Mouse (Mus musculus): ENCODE data around the gene Lrp10. TPM values are rescaled to one million over a fixed set of nuclear protein-coding genes. Genes with fewer than 3 reads are reported as not detected.

Gene Lrp10
- polyA plus RNA-seq (2014; fragmentation: Nextera tagmentation; extraction: Ambion mirVana): 41.0 and 43.4 TPM in 2 replicates

DNA sequence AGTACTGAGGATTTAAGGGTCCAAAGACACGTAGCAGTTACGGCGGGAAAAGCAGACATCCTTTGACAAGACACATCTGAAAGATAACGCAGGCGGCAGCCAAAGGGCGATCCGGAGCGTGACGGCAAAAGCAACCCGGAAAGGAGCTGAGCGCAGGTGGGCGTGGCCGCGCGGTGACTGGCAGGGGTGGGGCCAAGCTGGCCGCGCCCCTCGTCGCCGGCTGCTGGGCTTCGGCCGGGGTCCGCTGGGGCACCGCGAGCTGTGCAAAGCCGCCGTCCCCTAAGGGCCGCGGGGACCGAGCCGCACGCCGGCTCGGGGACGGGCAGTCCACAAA, at the start of gene Lrp10:
TSS of gene Lrp10 (plus strand) at position 179 of the 334 bp plus-strand sequence.
- Histone ChIP-seq H3K4me1 (ENCODE audit: control insufficient read depth, insufficient read depth, low read length) (peaks cover 3% of the 10 kb centered on the region; the same call in 1 of the 2 replicates), H3K4me3 (ENCODE audit: low read depth, low read length) (peak within 1 kb of the TSS; percentile 88), H3K27me3 (replicated peaks; ENCODE audit: control insufficient read depth, insufficient read depth, low read length) (no peaks in the 10 kb centered on the region), H3K9me3 (ENCODE audit: control insufficient read depth, low read length) (no peaks in the 10 kb centered on the region), H3K36me3 (ENCODE audit: control insufficient read depth, insufficient read depth, low read length) (peaks cover 25% of the 10 kb centered on the region), H3K4me2 (ENCODE audit: low read depth, low read length) (peak within 1 kb of the TSS; percentile 83), H3K27ac (replicated peaks; ENCODE audit: low read depth, low read length) (peak within 1 kb of the TSS; percentile 67), H3K9ac (ENCODE audit: low read depth, low read length) (peak within 1 kb of the TSS; percentile 82)
- 0% methylated on average over 4 of the region's 35 CpGs for WGBS
- ATAC-seq (ENCODE audit: low read depth): peak; percentile 92
- peak; percentile 91 for DNase-seq (ENCODE audit: low spot score)

DNA sequence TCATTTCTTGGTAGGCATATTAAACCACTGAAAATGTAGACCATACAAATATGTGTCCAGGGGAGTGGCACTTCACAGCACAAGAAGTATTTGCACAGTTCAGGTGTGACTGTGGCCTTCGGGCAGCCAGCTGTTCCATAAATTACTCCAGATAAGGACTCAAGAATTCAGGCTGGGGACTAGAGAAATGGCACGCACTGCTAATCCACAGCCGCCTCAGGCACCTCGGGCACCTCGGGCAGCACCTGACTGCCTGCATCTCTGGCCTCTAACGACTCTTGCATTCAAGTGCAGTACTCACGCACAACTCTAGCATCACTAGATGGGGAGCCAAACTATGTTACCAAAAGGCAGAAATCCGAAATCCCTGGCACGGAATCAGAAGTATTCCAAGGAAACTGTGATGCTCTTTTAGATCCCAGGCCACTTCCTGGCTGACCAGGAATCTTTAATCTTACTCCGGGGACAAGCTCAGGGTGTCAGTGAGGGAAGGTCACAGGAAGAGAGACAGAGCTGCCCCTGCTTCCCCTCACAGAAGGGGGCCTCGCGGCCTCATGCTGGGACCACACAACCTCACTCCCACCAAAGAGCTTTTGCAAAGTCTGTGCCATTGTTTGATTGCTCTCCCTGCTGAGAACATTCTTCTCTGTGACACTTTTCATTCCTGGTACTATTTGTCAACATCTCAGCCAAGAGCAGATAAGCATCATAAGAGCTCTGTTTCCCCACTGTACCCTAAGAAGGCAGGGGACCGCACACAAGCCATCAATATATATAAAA, 48.5 kb upstream of the Lrp10 start:
- no peak for ATAC-seq (ENCODE audit: low read depth)
- Histone ChIP-seq H3K9me3 (ENCODE audit: control insufficient read depth, low read length) (no peaks in the 10 kb centered on the region), H3K27ac (replicated peaks; ENCODE audit: low read depth, low read length) (no peak overlapping the region), H3K27me3 (replicated peaks; ENCODE audit: control insufficient read depth, insufficient read depth, low read length) (peaks cover 16% of the 10 kb centered on the region), H3K4me3 (ENCODE audit: low read depth, low read length) (no peak overlapping the region), H3K36me3 (ENCODE audit: control insufficient read depth, insufficient read depth, low read length) (no peaks in the 10 kb centered on the region), H3K4me2 (ENCODE audit: low read depth, low read length) (no peak overlapping the region), H3K9ac (ENCODE audit: low read depth, low read length) (no peak overlapping the region), H3K4me1 (ENCODE audit: control insufficient read depth, insufficient read depth, low read length) (peaks cover 18% of the 10 kb centered on the region)
- DNase-seq (ENCODE audit: low spot score): no peak
- 24% methylated on average over 13 of the region's 13 CpGs for WGBS

DNA sequence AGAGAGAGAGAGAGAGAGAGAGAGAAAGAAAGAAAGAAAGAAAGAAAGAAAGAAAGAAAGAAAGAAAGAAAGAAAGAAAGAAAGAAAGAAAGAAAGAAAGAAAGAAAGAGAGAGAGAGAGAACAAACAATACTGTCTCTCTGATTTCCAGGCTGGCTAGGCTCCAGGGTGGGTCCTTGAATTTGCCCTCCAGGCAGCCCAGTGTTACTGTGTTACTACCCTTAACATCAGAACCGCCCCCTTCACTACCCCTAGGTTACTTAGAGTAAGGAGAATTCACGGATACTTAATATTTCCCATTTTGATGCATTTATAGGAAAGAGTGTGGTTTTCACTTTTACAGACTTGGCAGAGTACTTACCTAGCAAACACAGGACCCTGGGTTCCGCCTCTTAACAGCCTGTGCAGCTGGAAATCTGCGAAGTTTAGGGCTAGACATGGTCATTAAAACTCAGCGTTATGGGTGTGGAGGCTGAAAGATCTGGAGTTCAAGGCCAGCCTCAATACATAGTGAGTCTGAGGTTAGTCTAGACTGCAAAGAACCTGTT, 47.6 kb upstream of the Lrp10 start:
- DNase-seq (ENCODE audit: low spot score) (no peak), ATAC-seq (ENCODE audit: low read depth) (no peak)
- 32% methylated on average over 5 of the region's 5 CpGs for WGBS
- H3K9ac ChIP-seq (ENCODE audit: low read depth, low read length): no peak overlapping the region
- peaks cover 18% of the 10 kb centered on the region for H3K4me1 ChIP-seq (ENCODE audit: control insufficient read depth, insufficient read depth, low read length)
- no peaks in the 10 kb centered on the region for H3K36me3 ChIP-seq (ENCODE audit: control insufficient read depth, insufficient read depth, low read length)
- no peak overlapping the region for H3K4me3 ChIP-seq (ENCODE audit: low read depth, low read length)
- H3K27ac ChIP-seq (replicated peaks; ENCODE audit: low read depth, low read length): no peak overlapping the region
- H3K9me3 ChIP-seq (ENCODE audit: control insufficient read depth, low read length): no peaks in the 10 kb centered on the region
- peaks cover 16% of the 10 kb centered on the region for H3K27me3 ChIP-seq (replicated peaks; ENCODE audit: control insufficient read depth, insufficient read depth, low read length)
- H3K4me2 ChIP-seq (ENCODE audit: low read depth, low read length): no peak overlapping the region

GRCm38 (mm10) chr14:54416830-54417229, 47.1 kb upstream of the Lrp10 start:
- Histone ChIP-seq H3K9ac (ENCODE audit: low read depth, low read length) (no peak overlapping the region), H3K4me1 (ENCODE audit: control insufficient read depth, insufficient read depth, low read length) (peaks cover 18% of the 10 kb centered on the region), H3K4me2 (ENCODE audit: low read depth, low read length) (no peak overlapping the region), H3K27ac (replicated peaks; ENCODE audit: low read depth, low read length) (no peak overlapping the region), H3K27me3 (replicated peaks; ENCODE audit: control insufficient read depth, insufficient read depth, low read length) (peaks cover 16% of the 10 kb centered on the region), H3K4me3 (ENCODE audit: low read depth, low read length) (no peak overlapping the region), H3K9me3 (ENCODE audit: control insufficient read depth, low read length) (no peaks in the 10 kb centered on the region), H3K36me3 (ENCODE audit: control insufficient read depth, insufficient read depth, low read length) (no peaks in the 10 kb centered on the region)
- no peak for DNase-seq (ENCODE audit: low spot score)
- 58% methylated on average over 4 of the region's 4 CpGs for WGBS
- ATAC-seq (ENCODE audit: low read depth): no peak

DNA sequence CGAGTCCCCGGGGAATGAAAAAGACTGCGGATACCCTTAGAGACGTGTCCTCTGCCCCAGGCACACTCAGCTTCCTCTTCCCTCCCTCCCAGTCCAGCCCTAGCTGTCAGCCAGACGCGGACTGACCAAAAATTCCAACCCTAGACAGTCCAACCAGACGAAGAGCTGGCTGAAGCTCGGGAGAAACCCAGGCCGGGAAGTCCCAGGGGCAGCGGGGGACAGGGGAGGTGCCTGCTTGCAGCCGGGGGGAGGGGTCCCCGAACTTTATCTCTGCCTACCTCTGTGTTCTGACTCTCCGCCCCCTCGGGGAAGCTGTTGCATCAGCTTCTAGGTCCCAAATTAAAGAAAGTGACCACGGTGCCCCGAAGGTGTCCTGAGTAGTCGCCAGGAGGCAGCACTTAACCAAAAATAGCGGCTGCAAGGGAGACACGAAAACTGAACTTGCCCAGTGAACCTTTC, 46.3 kb upstream of the Lrp10 start, which contains the start of gene Slc7a7:
TSS of gene Slc7a7 (minus strand) at position 158 of the 459 bp plus-strand sequence.
- H3K27me3 ChIP-seq (replicated peaks; ENCODE audit: control insufficient read depth, insufficient read depth, low read length): peaks cover 16% of the 10 kb centered on the region
- DNase-seq (ENCODE audit: low spot score) (no peak), ATAC-seq (ENCODE audit: low read depth) (no peak)
- H3K27ac ChIP-seq (replicated peaks; ENCODE audit: low read depth, low read length): no peak within 1 kb of the TSS
- WGBS: 5% methylated on average over 19 of the region's 19 CpGs
- no peaks in the 10 kb centered on the region for H3K36me3 ChIP-seq (ENCODE audit: control insufficient read depth, insufficient read depth, low read length)
- H3K4me2 ChIP-seq (ENCODE audit: low read depth, low read length): peak within 1 kb of the TSS; percentile 35
- H3K4me3 ChIP-seq (ENCODE audit: low read depth, low read length): peak within 1 kb of the TSS; percentile 9
- no peaks in the 10 kb centered on the region for H3K9me3 ChIP-seq (ENCODE audit: control insufficient read depth, low read length)
- H3K4me1 ChIP-seq (ENCODE audit: control insufficient read depth, insufficient read depth, low read length): peaks cover 18% of the 10 kb centered on the region
- peak within 1 kb of the TSS; percentile 40; the same call in 1 of the 2 replicates for H3K9ac ChIP-seq (ENCODE audit: low read depth, low read length)

- H3K4me2 ChIP-seq (ENCODE audit: low read depth, low read length): no peak overlapping the region
- no peak overlapping the region for H3K9ac ChIP-seq (ENCODE audit: low read depth, low read length)
- H3K27ac ChIP-seq (replicated peaks; ENCODE audit: low read depth, low read length): no peak overlapping the region
- ATAC-seq (ENCODE audit: low read depth): no peak
- WGBS: 65% methylated on average over 2 of the region's 2 CpGs
- H3K27me3 ChIP-seq (replicated peaks; ENCODE audit: control insufficient read depth, insufficient read depth, low read length): peaks cover 9% of the 10 kb centered on the region
- H3K4me1 ChIP-seq (ENCODE audit: control insufficient read depth, insufficient read depth, low read length): peaks cover 8% of the 10 kb centered on the region; the same call in 1 of the 2 replicates
- H3K36me3 ChIP-seq (ENCODE audit: control insufficient read depth, insufficient read depth, low read length): no peaks in the 10 kb centered on the region
- H3K9me3 ChIP-seq (ENCODE audit: control insufficient read depth, low read length): no peaks in the 10 kb centered on the region
- H3K4me3 ChIP-seq (ENCODE audit: low read depth, low read length): no peak overlapping the region
- no peak for DNase-seq (ENCODE audit: low spot score)
Observed at GRCm38 (mm10) chr14:54421014-54421413, 42.9 kb upstream of the Lrp10 start.

DNA sequence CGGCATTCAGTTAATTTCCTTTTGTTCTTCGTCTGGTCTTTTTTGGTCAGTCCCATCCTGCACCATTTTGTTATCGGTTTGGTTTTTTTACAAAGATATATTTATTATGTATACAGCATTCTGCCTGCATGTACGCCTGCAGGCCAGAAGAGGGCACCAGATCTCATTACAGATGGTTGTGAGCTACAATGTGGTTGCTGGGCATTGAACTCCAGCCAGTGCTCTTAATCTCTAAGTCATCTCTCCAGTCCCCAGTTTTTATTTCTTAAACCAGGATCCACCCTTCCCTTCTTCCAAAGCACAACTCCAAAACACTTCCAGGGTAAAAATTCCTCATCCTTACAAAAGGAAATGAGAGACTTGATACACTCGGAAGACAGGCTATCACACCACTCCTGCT, 40.5 kb upstream of the Lrp10 start:
- 0 out of 2 replicates have a peak, but pooled peaks cover 3% of the 10 kb centered on the region for H3K36me3 ChIP-seq (ENCODE audit: control insufficient read depth, insufficient read depth, low read length)
- H3K4me1 ChIP-seq (ENCODE audit: control insufficient read depth, insufficient read depth, low read length): peaks cover 9% of the 10 kb centered on the region; the same call in 1 of the 2 replicates
- DNase-seq (ENCODE audit: low spot score) (no peak), ATAC-seq (ENCODE audit: low read depth) (no peak)
- H3K4me3 ChIP-seq (ENCODE audit: low read depth, low read length): no peak overlapping the region
- no peak overlapping the region for H3K4me2 ChIP-seq (ENCODE audit: low read depth, low read length)
- no peak overlapping the region for H3K27ac ChIP-seq (replicated peaks; ENCODE audit: low read depth, low read length)
- no peaks in the 10 kb centered on the region for H3K9me3 ChIP-seq (ENCODE audit: control insufficient read depth, low read length)
- no peaks in the 10 kb centered on the region for H3K27me3 ChIP-seq (replicated peaks; ENCODE audit: control insufficient read depth, insufficient read depth, low read length)
- whole genome bisulfite sequencing: 71% methylated on average over 5 of the region's 5 CpGs
- no peak overlapping the region for H3K9ac ChIP-seq (ENCODE audit: low read depth, low read length)

GRCm38 (mm10) chr14:54424634-54425033, 39.3 kb upstream of the Lrp10 start:
- Histone ChIP-seq H3K36me3 (ENCODE audit: control insufficient read depth, insufficient read depth, low read length) (peaks cover 14% of the 10 kb centered on the region), H3K4me2 (ENCODE audit: low read depth, low read length) (no peak overlapping the region), H3K27me3 (replicated peaks; ENCODE audit: control insufficient read depth, insufficient read depth, low read length) (no peaks in the 10 kb centered on the region), H3K9me3 (ENCODE audit: control insufficient read depth, low read length) (no peaks in the 10 kb centered on the region), H3K4me1 (ENCODE audit: control insufficient read depth, insufficient read depth, low read length) (peaks cover 15% of the 10 kb centered on the region), H3K4me3 (ENCODE audit: low read depth, low read length) (no peak overlapping the region), H3K27ac (replicated peaks; ENCODE audit: low read depth, low read length) (no peak overlapping the region), H3K9ac (ENCODE audit: low read depth, low read length) (no peak overlapping the region)
- ATAC-seq (ENCODE audit: low read depth): no peak
- DNase-seq (ENCODE audit: low spot score): no peak
- 93% methylated on average over 1 of the region's 1 CpGs for WGBS

Data from embryonic facial prominence, embryonic 14.5 days (tissue).